Mouse (Mus musculus): ENCODE results near the gene Srsf5. TPM values are rescaled to one million over a fixed set of nuclear protein-coding genes. Genes with fewer than 3 reads are reported as not detected.

Srsf5 gene
- polyA plus RNA-seq, 1 experiment from 2014 or later: 404 TPM

GRCm38 (mm10) chr12:80986628-80987027 lies 41.3 kb downstream of the Srsf5 start:
- Histone ChIP-seq H3K27ac (no peak overlapping the region), H3K9me3 (no peaks in the 10 kb centered on the region), H3K27me3 (ENCODE audit: insufficient read depth, poor library complexity, severe bottlenecking) (peaks cover 7% of the 10 kb centered on the region), H3K4me3 (no peak overlapping the region), H3K36me3 (no peaks in the 10 kb centered on the region), H3K4me1 (no peaks in the 10 kb centered on the region)
- WGBS: 78% methylated on average over 4 of the region's 4 CpGs
- no peak for DNase-seq (ENCODE audit: low spot score)

- DNase-seq (ENCODE audit: low spot score): no peak
Observed at GRCm38 (mm10) chr12:80988286-80988685, 43.0 kb downstream of the Srsf5 start.

GRCm38 (mm10) chr12:80990901-80991445 lies 45.7 kb downstream of the Srsf5 start:
- Histone ChIP-seq H3K4me3 (no peak overlapping the region), H3K27ac (no peak overlapping the region), H3K9me3 (0 out of 2 replicates have a peak, but pooled peaks cover 3% of the 10 kb centered on the region), H3K36me3 (no peaks in the 10 kb centered on the region), H3K4me1 (no peaks in the 10 kb centered on the region), H3K27me3 (ENCODE audit: insufficient read depth, poor library complexity, severe bottlenecking) (peaks cover 12% of the 10 kb centered on the region)
- DNase-seq (ENCODE audit: low spot score): peak; percentile 54
- WGBS: 84% methylated on average over 13 of the region's 13 CpGs

More at GRCm38 (mm10) chr12:80988286-80988685, 43.0 kb downstream of the Srsf5 start:
- no peaks in the 10 kb centered on the region for H3K36me3 ChIP-seq
- WGBS: 81% methylated on average over 3 of the region's 3 CpGs
- no peaks in the 10 kb centered on the region for H3K9me3 ChIP-seq
- no peaks in the 10 kb centered on the region for H3K4me1 ChIP-seq
- peaks cover 12% of the 10 kb centered on the region for H3K27me3 ChIP-seq (ENCODE audit: insufficient read depth, poor library complexity, severe bottlenecking)
- no peak overlapping the region for H3K27ac ChIP-seq
- no peak overlapping the region for H3K4me3 ChIP-seq

- Histone ChIP-seq H3K4me1 (no peaks in the 10 kb centered on the region), H3K27me3 (ENCODE audit: insufficient read depth, poor library complexity, severe bottlenecking) (peaks cover 15% of the 10 kb centered on the region), H3K27ac (no peak overlapping the region), H3K36me3 (no peaks in the 10 kb centered on the region), H3K9me3 (0 out of 2 replicates have a peak, but pooled peaks cover 3% of the 10 kb centered on the region), H3K4me3 (no peak overlapping the region)
- 80% methylated on average over 10 of the region's 10 CpGs for WGBS
- DNase-seq (ENCODE audit: low spot score): peak; percentile 38
Observed at GRCm38 (mm10) chr12:80991806-80992205, 46.5 kb downstream of the Srsf5 start.

- DNase-seq (ENCODE audit: low spot score): peak; percentile 61
- 78% methylated on average over 8 of the region's 8 CpGs for WGBS
Observed at GRCm38 (mm10) chr12:80992540-80993122, 47.3 kb downstream of the Srsf5 start.

GRCm38 (mm10) chr12:80993773-80994172 lies 48.5 kb downstream of the Srsf5 start:
- peak; percentile 17 for DNase-seq (ENCODE audit: low spot score)
- Histone ChIP-seq H3K9me3 (0 out of 2 replicates have a peak, but pooled peaks cover 3% of the 10 kb centered on the region), H3K4me3 (no peak overlapping the region), H3K36me3 (no peaks in the 10 kb centered on the region), H3K27me3 (ENCODE audit: insufficient read depth, poor library complexity, severe bottlenecking) (peaks cover 35% of the 10 kb centered on the region), H3K4me1 (peaks cover 5% of the 10 kb centered on the region), H3K27ac (no peak overlapping the region)
- 90% methylated on average over 1 of the region's 1 CpGs for WGBS

More at GRCm38 (mm10) chr12:80992540-80993122, 47.3 kb downstream of the Srsf5 start:
- H3K27ac ChIP-seq: no peak overlapping the region
- H3K36me3 ChIP-seq: no peaks in the 10 kb centered on the region
- H3K4me3 ChIP-seq: no peak overlapping the region
- H3K9me3 ChIP-seq: 0 out of 2 replicates have a peak, but pooled peaks cover 3% of the 10 kb centered on the region
- no peaks in the 10 kb centered on the region for H3K4me1 ChIP-seq
- peaks cover 23% of the 10 kb centered on the region for H3K27me3 ChIP-seq (ENCODE audit: insufficient read depth, poor library complexity, severe bottlenecking)

- H3K9me3 ChIP-seq: 0 out of 2 replicates have a peak, but pooled peaks cover 3% of the 10 kb centered on the region
- no peaks in the 10 kb centered on the region for H3K36me3 ChIP-seq
- WGBS: 81% methylated on average over 4 of the region's 4 CpGs
- H3K4me1 ChIP-seq: peaks cover 8% of the 10 kb centered on the region
- H3K27ac ChIP-seq: no peak overlapping the region
- H3K27me3 ChIP-seq (ENCODE audit: insufficient read depth, poor library complexity, severe bottlenecking): peaks cover 50% of the 10 kb centered on the region
- no peak for DNase-seq (ENCODE audit: low spot score)
- H3K4me3 ChIP-seq: no peak overlapping the region
Observed at GRCm38 (mm10) chr12:80995326-80995725, 50.0 kb downstream of the Srsf5 start.

- WGBS: 82% methylated on average over 4 of the region's 4 CpGs
- no peaks in the 10 kb centered on the region for H3K36me3 ChIP-seq
- DNase-seq (ENCODE audit: low spot score): peak; percentile 36
- peaks cover 41% of the 10 kb centered on the region for H3K27me3 ChIP-seq (ENCODE audit: insufficient read depth, poor library complexity, severe bottlenecking)
- H3K4me1 ChIP-seq: peaks cover 8% of the 10 kb centered on the region
- H3K4me3 ChIP-seq: no peak overlapping the region
- 0 out of 2 replicates have a peak, but pooled peaks cover 3% of the 10 kb centered on the region for H3K9me3 ChIP-seq
- no peak overlapping the region for H3K27ac ChIP-seq
Observed at GRCm38 (mm10) chr12:80997652-80998051, 52.3 kb downstream of the Srsf5 start.

GRCm38 (mm10) chr12:80998528-80999221 lies 53.4 kb downstream of the Srsf5 start:
- peaks cover 8% of the 10 kb centered on the region for H3K4me1 ChIP-seq
- 0 out of 2 replicates have a peak, but pooled peaks cover 3% of the 10 kb centered on the region for H3K9me3 ChIP-seq
- peak overlapping the region; percentile 46 for H3K4me3 ChIP-seq
- peak; percentile 67 for DNase-seq (ENCODE audit: low spot score)
- no peaks in the 10 kb centered on the region for H3K36me3 ChIP-seq
- 6% methylated on average over 33 of the region's 33 CpGs for WGBS
- peaks cover 41% of the 10 kb centered on the region for H3K27me3 ChIP-seq (ENCODE audit: insufficient read depth, poor library complexity, severe bottlenecking)
- peak overlapping the region; percentile 53 for H3K27ac ChIP-seq

Other genes starting within 250 kb of the Srsf5 start
- 0.03 TPM in 1 of 2 replicates, not detected in the other for gene Ccdc177, start 184.8 kb upstream of the Srsf5 start, polyA plus RNA-seq (2016; fragmentation: Nextera tagmentation; extraction: Ambion mirVana)
- 14.9 and 16.5 TPM in 2 replicates for gene Susd6, start 155.0 kb upstream of the Srsf5 start, polyA plus RNA-seq (2016; fragmentation: Nextera tagmentation; extraction: Ambion mirVana)
- 0.55 and 0.58 TPM in 2 replicates for gene Slc10a1, start 23.2 kb downstream of the Srsf5 start, polyA plus RNA-seq (2016; fragmentation: Nextera tagmentation; extraction: Ambion mirVana)
- gene Smoc1, start 81.3 kb downstream of the Srsf5 start, polyA plus RNA-seq (2016; fragmentation: Nextera tagmentation; extraction: Ambion mirVana): 4.3 and 6.2 TPM in 2 replicates